Mouse (Mus musculus): ENCODE measurements around the gene Med17. TPM values are rescaled to one million over a fixed set of nuclear protein-coding genes. Genes with fewer than 3 reads are reported as not detected.
A peak's percentile ranks its signal among the peaks of the same experiment; 100 is the strongest.

Gene Med17
- polyA plus RNA-seq, 1 experiment from 2014 or later, result 30.9 TPM

- Histone ChIP-seq H3K27me3 (ENCODE audit: control insufficient read depth, insufficient read depth, low read depth, low read length) (no peaks in the 10 kb centered on the region), H3K4me2 (ENCODE audit: low read depth, low read length) (no peak overlapping the region), H3K4me1 (replicated peaks; ENCODE audit: control insufficient read depth, insufficient read depth, low read length) (peaks cover 15% of the 10 kb centered on the region), H3K36me3 (ENCODE audit: control insufficient read depth, insufficient read depth, low read length) (no peaks in the 10 kb centered on the region), H3K27ac (ENCODE audit: low read length) (no peak overlapping the region), H3K9me3 (ENCODE audit: control insufficient read depth, low read length) (no peaks in the 10 kb centered on the region), H3K4me3 (ENCODE audit: low read length) (no peak overlapping the region), H3K9ac (ENCODE audit: low read length) (no peak overlapping the region)
- WGBS, result 64% methylated on average over 6 of the region's 6 CpGs
- no peak for ATAC-seq (ENCODE audit: low read depth)
Measured at GRCm38 (mm10) chr9:15240863-15241595, 38.7 kb downstream of the Med17 start.

- Histone ChIP-seq H3K36me3 (ENCODE audit: control insufficient read depth, insufficient read depth, low read length) (no peaks in the 10 kb centered on the region), H3K9me3 (ENCODE audit: control insufficient read depth, low read length) (no peaks in the 10 kb centered on the region), H3K27me3 (ENCODE audit: control insufficient read depth, insufficient read depth, low read depth, low read length) (no peaks in the 10 kb centered on the region), H3K27ac (ENCODE audit: low read length) (no peak overlapping the region), H3K4me1 (replicated peaks; ENCODE audit: control insufficient read depth, insufficient read depth, low read length) (peaks cover 15% of the 10 kb centered on the region), H3K4me3 (ENCODE audit: low read length) (no peak overlapping the region), H3K4me2 (ENCODE audit: low read depth, low read length) (no peak overlapping the region), H3K9ac (ENCODE audit: low read length) (no peak overlapping the region)
- 82% methylated on average over 6 of the region's 6 CpGs for WGBS
- no peak for ATAC-seq (ENCODE audit: low read depth)
Measured at GRCm38 (mm10) chr9:15240006-15240405, 39.7 kb downstream of the Med17 start.

- H3K4me3 ChIP-seq (ENCODE audit: low read length), result peak within 1 kb of the TSS; percentile 49
- no peaks in the 10 kb centered on the region for H3K27me3 ChIP-seq (ENCODE audit: control insufficient read depth, insufficient read depth, low read depth, low read length)
- peaks cover 15% of the 10 kb centered on the region for H3K4me1 ChIP-seq (replicated peaks; ENCODE audit: control insufficient read depth, insufficient read depth, low read length)
- ATAC-seq (ENCODE audit: low read depth), result peak; percentile 63
- peak within 1 kb of the TSS; percentile 66 for H3K9ac ChIP-seq (ENCODE audit: low read length)
- peak within 1 kb of the TSS; percentile 44 for H3K27ac ChIP-seq (ENCODE audit: low read length)
- no peaks in the 10 kb centered on the region for H3K9me3 ChIP-seq (ENCODE audit: control insufficient read depth, low read length)
- H3K36me3 ChIP-seq (ENCODE audit: control insufficient read depth, insufficient read depth, low read length), result no peaks in the 10 kb centered on the region
- WGBS, result 6% methylated on average over 35 of the region's 35 CpGs
- peak within 1 kb of the TSS; percentile 79 for H3K4me2 ChIP-seq (ENCODE audit: low read depth, low read length)
Measured at GRCm38 (mm10) chr9:15239042-15239925, 40.4 kb downstream of the Med17 start, which contains the start of gene Vstm5. Vstm5 (plus strand) TSS chr9:15239045.

- Histone ChIP-seq H3K36me3 (ENCODE audit: control insufficient read depth, insufficient read depth, low read length) (no peaks in the 10 kb centered on the region), H3K9me3 (ENCODE audit: control insufficient read depth, low read length) (no peaks in the 10 kb centered on the region), H3K4me1 (replicated peaks; ENCODE audit: control insufficient read depth, insufficient read depth, low read length) (peaks cover 15% of the 10 kb centered on the region), H3K4me3 (ENCODE audit: low read length) (peak overlapping the region; percentile 49), H3K27ac (ENCODE audit: low read length) (peak overlapping the region; percentile 44; the same call in 1 of the 2 replicates), H3K4me2 (ENCODE audit: low read depth, low read length) (peak overlapping the region; percentile 79), H3K27me3 (ENCODE audit: control insufficient read depth, insufficient read depth, low read depth, low read length) (no peaks in the 10 kb centered on the region), H3K9ac (ENCODE audit: low read length) (peak overlapping the region; percentile 66)
- peak; percentile 59; the same call in 1 of the 2 replicates for ATAC-seq (ENCODE audit: low read depth)
- WGBS, result 60% methylated on average over 16 of the region's 16 CpGs
Measured at GRCm38 (mm10) chr9:15238297-15238990, 41.3 kb downstream of the Med17 start.

GRCm38 (mm10) chr9:15237516-15238296, 42.0 kb downstream of the Med17 start:
- Histone ChIP-seq H3K27ac (ENCODE audit: low read length) (peak overlapping the region; percentile 44), H3K36me3 (ENCODE audit: control insufficient read depth, insufficient read depth, low read length) (no peaks in the 10 kb centered on the region), H3K4me3 (ENCODE audit: low read length) (no peak overlapping the region), H3K9me3 (ENCODE audit: control insufficient read depth, low read length) (no peaks in the 10 kb centered on the region), H3K4me2 (ENCODE audit: low read depth, low read length) (peak overlapping the region; percentile 13; the same call in 1 of the 2 replicates), H3K27me3 (ENCODE audit: control insufficient read depth, insufficient read depth, low read depth, low read length) (no peaks in the 10 kb centered on the region), H3K4me1 (replicated peaks; ENCODE audit: control insufficient read depth, insufficient read depth, low read length) (peaks cover 15% of the 10 kb centered on the region), H3K9ac (ENCODE audit: low read length) (0 out of 2 replicates have a peak overlapping the region, but pooled peaks have one; percentile 8)
- ATAC-seq (ENCODE audit: low read depth), result peak; percentile 39; the same call in 1 of the 2 replicates
- 33% methylated on average over 14 of the region's 14 CpGs for WGBS

- peaks cover 15% of the 10 kb centered on the region for H3K4me1 ChIP-seq (replicated peaks; ENCODE audit: control insufficient read depth, insufficient read depth, low read length)
- no peak for ATAC-seq (ENCODE audit: low read depth)
- H3K4me3 ChIP-seq (ENCODE audit: low read length), result no peak overlapping the region
- no peaks in the 10 kb centered on the region for H3K27me3 ChIP-seq (ENCODE audit: control insufficient read depth, insufficient read depth, low read depth, low read length)
- H3K9me3 ChIP-seq (ENCODE audit: control insufficient read depth, low read length), result no peaks in the 10 kb centered on the region
- no peaks in the 10 kb centered on the region for H3K36me3 ChIP-seq (ENCODE audit: control insufficient read depth, insufficient read depth, low read length)
- H3K4me2 ChIP-seq (ENCODE audit: low read depth, low read length), result no peak overlapping the region
- H3K9ac ChIP-seq (ENCODE audit: low read length), result no peak overlapping the region
- 82% methylated on average over 3 of the region's 3 CpGs for WGBS
- no peak overlapping the region for H3K27ac ChIP-seq (ENCODE audit: low read length)
Measured at GRCm38 (mm10) chr9:15235986-15236385, 43.7 kb downstream of the Med17 start.

GRCm38 (mm10) chr9:15233604-15234003, 46.1 kb downstream of the Med17 start:
- no peaks in the 10 kb centered on the region for H3K9me3 ChIP-seq (ENCODE audit: control insufficient read depth, low read length)
- ATAC-seq (ENCODE audit: low read depth), result no peak
- no peak overlapping the region for H3K4me3 ChIP-seq (ENCODE audit: low read length)
- no peaks in the 10 kb centered on the region for H3K36me3 ChIP-seq (ENCODE audit: control insufficient read depth, insufficient read depth, low read length)
- H3K4me1 ChIP-seq (replicated peaks; ENCODE audit: control insufficient read depth, insufficient read depth, low read length), result peaks cover 10% of the 10 kb centered on the region
- no peak overlapping the region for H3K9ac ChIP-seq (ENCODE audit: low read length)
- WGBS, result 88% methylated on average over 1 of the region's 1 CpGs
- no peak overlapping the region for H3K27ac ChIP-seq (ENCODE audit: low read length)
- no peak overlapping the region for H3K4me2 ChIP-seq (ENCODE audit: low read depth, low read length)
- no peaks in the 10 kb centered on the region for H3K27me3 ChIP-seq (ENCODE audit: control insufficient read depth, insufficient read depth, low read depth, low read length)

- Histone ChIP-seq H3K4me1 (replicated peaks; ENCODE audit: control insufficient read depth, insufficient read depth, low read length) (no peaks in the 10 kb centered on the region; the same call in 1 of the 2 replicates), H3K9me3 (ENCODE audit: control insufficient read depth, low read length) (no peaks in the 10 kb centered on the region)
Measured at GRCm38 (mm10) chr9:15232445-15232844, 47.3 kb downstream of the Med17 start.

More at GRCm38 (mm10) chr9:15232445-15232844, 47.3 kb downstream of the Med17 start:
- no peak overlapping the region for H3K9ac ChIP-seq (ENCODE audit: low read length)
- H3K27me3 ChIP-seq (ENCODE audit: control insufficient read depth, insufficient read depth, low read depth, low read length), result no peaks in the 10 kb centered on the region
- 87% methylated on average over 3 of the region's 3 CpGs for WGBS
- H3K27ac ChIP-seq (ENCODE audit: low read length), result no peak overlapping the region
- no peak for ATAC-seq (ENCODE audit: low read depth)
- H3K4me3 ChIP-seq (ENCODE audit: low read length), result no peak overlapping the region
- H3K36me3 ChIP-seq (ENCODE audit: control insufficient read depth, insufficient read depth, low read length), result no peaks in the 10 kb centered on the region
- H3K4me2 ChIP-seq (ENCODE audit: low read depth, low read length), result no peak overlapping the region

Measured in lung, embryonic 16.5 days (tissue).